Mouse (Mus musculus) A20 (cell line): ENCODE results near the gene Smim1.

ENCODE experiments used
- DNase-seq: peaks from one replicate; pipeline ENCODE4 v3.0.0-alpha.2; 2011; ENCODE audit warnings: low read depth, low spot score

The Smim1 gene

DNA sequence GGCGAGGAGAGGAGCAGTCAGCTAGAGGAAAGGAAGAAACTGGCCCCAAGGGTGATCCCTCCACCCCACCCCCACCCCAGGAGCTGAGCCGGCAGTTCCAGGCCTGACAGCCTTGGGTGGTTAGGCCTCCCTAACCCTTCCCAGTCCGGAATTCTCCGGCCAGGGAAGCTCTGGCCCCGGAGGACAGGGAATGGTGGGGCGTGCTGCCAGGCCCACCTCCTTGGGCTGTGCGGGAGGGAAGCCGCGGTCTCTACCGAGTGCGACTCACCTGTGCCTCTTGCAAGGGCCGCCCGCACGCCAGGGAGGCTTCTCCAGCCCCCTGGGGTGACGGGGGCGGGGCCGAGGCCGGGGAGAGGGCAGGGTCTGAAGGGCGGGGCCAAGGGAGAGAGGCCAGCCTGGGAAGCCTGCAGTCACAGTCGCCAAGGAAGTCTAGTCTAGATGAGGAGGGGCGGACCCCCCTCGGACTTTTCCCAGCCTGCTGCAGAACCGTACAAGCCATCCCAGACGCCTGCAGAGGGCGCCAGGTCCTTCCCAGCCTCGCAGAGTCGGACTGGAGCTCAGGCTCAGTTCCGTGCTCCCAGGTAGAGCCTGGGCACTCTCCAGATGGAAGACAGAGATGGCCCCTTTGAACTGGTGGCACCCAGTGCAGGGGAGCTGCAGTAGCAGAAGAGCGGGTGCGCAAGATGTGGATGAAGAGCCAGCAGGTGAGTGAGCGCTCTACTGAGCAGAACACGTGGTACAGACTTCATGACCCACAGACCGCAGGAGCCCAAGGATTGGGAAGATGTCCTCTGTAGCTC, at the start of gene Smim1:
Gene Smim1, minus strand, starts transcription at position 590 of the 800 bp plus-strand sequence.
- DNase-seq = no peak

- no peak for DNase-seq
Observed at GRCm38 (mm10) chr4:154071941-154072340, 45.9 kb upstream of the Smim1 start.

GRCm38 (mm10) chr4:154071521-154071920, 45.5 kb upstream of the Smim1 start:
- DNase-seq = no peak

- DNase-seq = no peak
Observed at GRCm38 (mm10) chr4:154070896-154071295, 44.9 kb upstream of the Smim1 start.

GRCm38 (mm10) chr4:154064827-154065773, 39.1 kb upstream of the Smim1 start:
- DNase-seq = peak; percentile 55

DNA sequence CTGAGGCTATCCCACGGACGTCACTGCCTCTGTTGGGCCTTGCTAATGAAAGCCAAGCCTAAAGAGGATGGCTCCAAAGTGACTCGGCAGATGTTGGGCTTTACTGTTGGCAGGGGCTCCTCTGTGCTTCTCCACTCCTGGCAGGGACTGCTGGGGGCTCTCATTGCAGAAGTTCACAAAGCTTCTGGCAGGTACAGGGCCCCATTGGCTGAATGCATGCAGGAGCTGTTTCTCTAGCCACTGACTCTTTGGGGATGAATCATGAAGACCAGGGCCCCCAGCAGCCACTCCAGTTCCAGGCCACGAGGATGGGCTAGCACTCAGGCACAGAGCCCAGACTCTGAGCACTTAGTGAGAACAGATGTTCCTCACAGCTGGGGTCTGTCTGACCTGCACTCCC, 31.7 kb upstream of the Smim1 start:
- DNase-seq = no peak

DNA sequence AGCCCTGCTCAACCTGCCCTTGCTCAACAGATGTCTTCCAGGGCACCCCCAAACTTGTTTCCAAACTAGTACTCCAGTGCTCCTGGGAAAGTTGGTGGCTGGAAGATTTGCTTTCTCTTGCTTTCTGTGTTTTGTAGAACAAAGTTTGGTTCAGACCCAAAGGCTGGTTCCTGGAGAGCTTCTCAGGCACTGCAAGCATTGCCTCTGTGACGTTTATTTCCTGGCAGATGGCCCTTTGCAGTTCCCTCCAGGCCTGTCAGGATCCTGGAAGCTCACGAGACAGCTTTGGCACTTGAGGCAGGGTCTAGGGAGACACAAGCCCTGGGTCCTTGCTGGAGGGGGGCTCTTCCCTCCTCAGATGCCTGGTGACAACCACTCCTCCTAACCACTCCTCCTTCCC, 30.6 kb upstream of the Smim1 start:
- no peak for DNase-seq

- no peak for DNase-seq
Observed at GRCm38 (mm10) chr4:154056046-154056445, 30.0 kb upstream of the Smim1 start.

GRCm38 (mm10) chr4:154055482-154055881, 29.5 kb upstream of the Smim1 start:
- no peak for DNase-seq

GRCm38 (mm10) chr4:154053065-154053464, 27.0 kb upstream of the Smim1 start:
- no peak for DNase-seq

- no peak for DNase-seq
Observed at GRCm38 (mm10) chr4:154051401-154051800, 25.4 kb upstream of the Smim1 start.

- no peak for DNase-seq
Observed at GRCm38 (mm10) chr4:154045837-154046236, 19.8 kb upstream of the Smim1 start.

DNA sequence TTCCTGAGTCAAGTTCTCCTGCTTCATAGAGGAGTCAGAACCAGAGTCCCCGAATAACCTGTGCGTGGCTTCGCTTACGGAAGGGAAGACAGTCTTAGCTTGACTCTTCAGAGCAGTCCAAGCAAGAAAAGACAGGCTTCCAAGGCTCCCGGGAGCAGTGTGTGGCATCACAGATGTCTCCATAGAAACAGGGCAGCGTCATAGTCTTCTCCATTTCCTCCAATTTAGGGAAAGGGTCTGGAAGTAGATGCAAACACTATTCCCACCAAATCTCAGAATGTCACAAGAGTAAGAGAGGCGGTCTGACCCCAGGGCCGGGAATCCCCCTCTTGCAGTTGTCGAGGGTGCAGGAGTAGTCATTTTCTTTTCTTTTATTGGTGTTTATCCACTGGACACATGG, 16.5 kb upstream of the Smim1 start, which contains the start of gene Ccdc27:
Gene Ccdc27, minus strand, starts transcription at position 101 of the 400 bp plus-strand sequence.
- DNase-seq = no peak

GRCm38 (mm10) chr4:154037123-154037522, 11.1 kb upstream of the Smim1 start:
- DNase-seq = no peak

- peak; percentile 45 for DNase-seq
Observed at GRCm38 (mm10) chr4:154028646-154029045, 2.6 kb upstream of the Smim1 start.

- no peak for DNase-seq
Observed at GRCm38 (mm10) chr4:154028066-154028465, 2.0 kb upstream of the Smim1 start.

DNA sequence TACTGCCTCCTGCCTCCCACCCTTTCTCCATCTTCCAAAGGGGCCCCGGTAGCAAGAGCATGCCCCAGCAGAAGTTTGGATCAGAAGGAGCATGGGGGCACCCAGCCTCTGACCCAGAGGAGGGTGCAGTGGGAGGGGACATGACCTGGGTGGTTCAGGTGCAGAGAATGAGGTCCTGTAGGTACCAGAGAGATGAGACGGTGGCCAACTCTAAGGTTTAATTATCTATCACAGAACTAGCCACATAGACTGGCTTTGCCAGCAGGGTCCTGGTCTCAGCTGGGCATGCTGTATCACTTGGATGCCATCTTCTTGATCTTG, 371 bp upstream of the Smim1 start:
- no peak for DNase-seq

DNA sequence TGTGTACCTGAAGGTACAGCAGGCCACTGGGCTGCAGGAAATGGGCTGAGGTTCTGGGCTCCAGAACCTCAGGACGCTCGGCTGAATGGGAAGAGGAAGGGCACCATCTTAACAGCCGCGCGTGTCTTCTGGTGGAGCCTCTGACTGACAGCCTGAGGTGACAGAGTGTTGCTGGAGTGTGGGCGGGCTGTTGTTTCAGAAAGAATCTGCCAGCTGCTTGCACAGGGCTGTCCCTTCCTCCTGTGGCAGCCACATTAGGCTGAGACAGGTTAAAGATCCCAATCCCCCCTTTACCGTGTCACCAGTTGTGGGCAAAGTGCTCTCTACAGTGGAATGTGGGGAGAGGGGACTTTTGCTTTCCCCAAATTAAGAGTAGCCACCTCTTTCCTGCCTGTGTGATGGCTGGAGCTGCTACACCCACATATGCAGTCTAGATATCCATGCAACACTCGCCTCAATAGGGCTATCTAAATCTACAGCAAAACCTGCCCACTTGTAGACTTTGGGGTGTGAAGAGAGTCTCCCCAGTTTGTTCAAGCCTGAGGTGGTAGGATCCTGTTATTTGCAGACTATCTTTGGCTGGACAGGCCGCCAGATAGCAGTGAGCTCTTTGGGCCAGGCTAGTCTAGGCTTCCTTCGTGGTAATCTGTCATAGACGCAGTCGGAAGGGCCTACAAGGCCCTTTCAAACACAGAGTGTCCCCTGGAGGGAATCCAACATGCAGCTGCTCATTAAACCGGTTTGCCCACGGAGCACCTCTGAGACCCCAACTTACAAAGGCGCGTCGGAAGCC, 1.1 kb downstream of the Smim1 start:
- no peak for DNase-seq

DNA sequence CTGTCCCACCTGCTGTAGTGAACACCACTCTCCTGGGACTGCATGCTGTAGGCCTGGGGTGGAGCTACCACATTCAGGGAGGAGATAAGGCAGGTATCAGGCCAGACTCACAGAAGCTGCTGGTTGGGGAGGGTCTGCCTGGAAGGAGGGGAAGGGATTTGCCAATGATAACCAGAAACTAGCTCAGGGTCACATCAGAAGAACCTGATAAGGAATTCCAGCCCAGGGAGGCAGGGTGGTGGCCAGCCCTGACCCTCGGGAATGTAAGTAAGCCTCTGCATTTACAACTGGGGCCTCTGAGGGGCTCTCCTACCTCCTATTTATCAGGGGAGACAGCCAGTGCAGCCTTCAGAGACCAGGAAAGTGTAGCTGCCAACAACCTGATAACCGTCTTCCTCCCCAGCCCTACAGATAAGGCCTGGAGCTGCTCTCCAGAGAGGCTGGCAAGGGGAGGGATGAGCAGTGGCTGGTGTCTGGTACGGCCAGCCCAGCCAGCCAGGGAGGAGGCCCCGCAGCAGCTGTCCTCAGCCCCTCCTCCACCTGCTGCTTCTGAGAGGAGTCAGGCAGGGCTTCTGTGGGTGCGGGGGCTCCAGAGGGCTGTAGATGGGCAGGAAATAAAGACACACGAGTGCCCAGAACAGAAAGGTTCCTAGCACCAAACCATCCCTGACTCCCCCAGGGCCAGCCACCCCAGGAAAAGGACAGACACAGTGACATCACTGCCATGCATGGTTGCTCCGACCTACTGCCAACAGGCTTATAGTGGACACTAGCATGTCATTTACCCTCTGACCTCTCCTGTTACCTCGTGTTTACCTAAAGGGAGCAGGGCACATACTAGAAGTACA, 2.1 kb downstream of the Smim1 start:
- no peak for DNase-seq

- no peak for DNase-seq
Observed at GRCm38 (mm10) chr4:154022844-154023243, 3.2 kb downstream of the Smim1 start.

GRCm38 (mm10) chr4:154022407-154022806, 3.6 kb downstream of the Smim1 start:
- DNase-seq = no peak
